Mouse (Mus musculus): Measurements from ENCODE around the gene Lrfn4.
"Not testable (repeated sequence)": the region's sequence is repeated elsewhere in the genome, so short reads cannot be mapped to it uniquely, and the experiment has no call there.

The Lrfn4 gene

GRCm38 (mm10) chr19:4612181-4612961 lies 3.1 kb downstream of the Lrfn4 start:
- DNase-seq (ENCODE audit: low spot score in 2 of 2), result no peak

- DNase-seq (ENCODE audit: low spot score in 2 of 2), result no peak
These were observed 5.4 kb downstream of the Lrfn4 start for GRCm38 (mm10) chr19:4610109-4610508.

- DNase-seq (ENCODE audit: low spot score in 2 of 2), result no peak
These were observed 7.0 kb downstream of the Lrfn4 start for GRCm38 (mm10) chr19:4608511-4608910.

- DNase-seq (ENCODE audit: low spot score in 2 of 2), result no peak
These were observed 8.1 kb downstream of the Lrfn4 start for GRCm38 (mm10) chr19:4607406-4607805.

GRCm38 (mm10) chr19:4605654-4606053 lies 9.8 kb downstream of the Lrfn4 start:
- DNase-seq (ENCODE audit: low spot score in 2 of 2), result no peak

GRCm38 (mm10) chr19:4603801-4604723 lies 11.4 kb downstream of the Lrfn4 start:
- DNase-seq (ENCODE audit: low spot score in 2 of 2), result no peak

- DNase-seq (ENCODE audit: low spot score in 2 of 2), result no peak
These were observed 13.0 kb downstream of the Lrfn4 start for GRCm38 (mm10) chr19:4602459-4602858.

- no peak for DNase-seq (ENCODE audit: low spot score in 2 of 2)
These were observed 19.4 kb downstream of the Lrfn4 start for GRCm38 (mm10) chr19:4596071-4596470.

- DNase-seq (ENCODE audit: low spot score in 2 of 2), result no peak
These were observed 21.5 kb downstream of the Lrfn4 start for GRCm38 (mm10) chr19:4593792-4594522.

GRCm38 (mm10) chr19:4590025-4590424 lies 25.4 kb downstream of the Lrfn4 start:
- no peak for DNase-seq (ENCODE audit: low spot score in 2 of 2)

GRCm38 (mm10) chr19:4589081-4589480 lies 26.4 kb downstream of the Lrfn4 start:
- no peak for DNase-seq (ENCODE audit: low spot score in 2 of 2)

- DNase-seq (ENCODE audit: low spot score in 2 of 2), result no peak
These were observed 27.0 kb downstream of the Lrfn4 start for GRCm38 (mm10) chr19:4588430-4588829.

GRCm38 (mm10) chr19:4587426-4587825 lies 28.0 kb downstream of the Lrfn4 start:
- peak; percentile 33 to 52 for DNase-seq (ENCODE audit: low spot score in 2 of 2)

GRCm38 (mm10) chr19:4586783-4587182 lies 28.7 kb downstream of the Lrfn4 start:
- DNase-seq (ENCODE audit: low spot score in 2 of 2), result not testable (repeated sequence)

- DNase-seq (ENCODE audit: low spot score in 2 of 2), result peak; percentile 20 to 26
These were observed 31.6 kb downstream of the Lrfn4 start for GRCm38 (mm10) chr19:4583856-4584255.

GRCm38 (mm10) chr19:4579296-4579695 lies 36.2 kb downstream of the Lrfn4 start:
- DNase-seq (ENCODE audit: low spot score in 2 of 2), result no peak

- no peak for DNase-seq (ENCODE audit: low spot score in 2 of 2)
These were observed 36.7 kb downstream of the Lrfn4 start for GRCm38 (mm10) chr19:4578799-4579198.

GRCm38 (mm10) chr19:4573241-4573640 lies 42.2 kb downstream of the Lrfn4 start:
- no peak for DNase-seq (ENCODE audit: low spot score in 2 of 2)

- no peak for DNase-seq (ENCODE audit: low spot score in 2 of 2)
These were observed 43.0 kb downstream of the Lrfn4 start for GRCm38 (mm10) chr19:4572467-4572866.

- DNase-seq (ENCODE audit: low spot score in 2 of 2), result no peak
These were observed 43.4 kb downstream of the Lrfn4 start for GRCm38 (mm10) chr19:4572061-4572460.

GRCm38 (mm10) chr19:4571658-4572057 lies 43.8 kb downstream of the Lrfn4 start:
- no peak for DNase-seq (ENCODE audit: low spot score in 2 of 2)

- no peak for DNase-seq (ENCODE audit: low spot score in 2 of 2)
These were observed 44.7 kb downstream of the Lrfn4 start for GRCm38 (mm10) chr19:4570815-4571214.
